Mouse (Mus musculus) neutrophil, adult 5-6 weeks (primary cell): Measurements from ENCODE around the gene Fam205c. TPM values are rescaled to one million over a fixed set of nuclear protein-coding genes. Genes with fewer than 3 reads are reported as not detected.

ENCODE experiments used
- ATAC-seq: fragments of 151-379, 151-347 bp; 2 replicates; pipeline ENCODE4 v1.8.0; 2017; ENCODE audit warnings: mild to moderate bottlenecking, moderate TSS enrichment; ENCODE audit not compliant: insufficient number of reproducible peaks, poor library complexity, low FRiP score, severe bottlenecking; ENCODE audit errors: extremely low read depth
- total RNA-seq: library from RNA; stranded (forward); fragments of 200-1000 nt; gene quantifications from 2 replicates; pipeline ENCODE4 v1.2.3, GENCODE M21; 2017

Gene Fam205c
- not detected in 2 replicates for total RNA-seq

DNA sequence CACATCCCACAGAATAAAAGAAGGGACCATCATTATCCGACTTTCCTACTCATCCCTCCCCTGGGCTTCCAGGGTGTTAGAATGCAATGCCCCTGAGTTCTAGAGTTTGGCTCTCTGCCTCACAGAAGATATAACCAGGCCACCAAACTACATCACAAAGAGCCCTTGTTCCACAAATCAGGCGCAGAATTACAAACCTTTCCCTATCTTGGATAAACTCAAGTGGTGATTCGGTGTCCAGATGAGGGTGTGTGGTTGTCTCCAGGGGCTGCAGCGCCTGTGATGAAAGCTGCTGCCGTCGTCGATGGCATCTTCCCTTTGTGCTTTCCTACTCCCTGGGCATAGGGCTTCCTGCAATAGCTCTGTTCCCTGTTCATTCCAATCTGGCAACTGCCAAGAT is at the start of gene Fam205c:
Gene Fam205c, minus strand, starts transcription at position 101 of the 400 bp plus-strand sequence.
- no peak for ATAC-seq

- ATAC-seq = no peak
Observed at GRCm38 (mm10) chr4:42922461-42922860, 48.4 kb upstream of the Fam205c start.

- ATAC-seq = no peak
Observed at GRCm38 (mm10) chr4:42922056-42922455, 48.0 kb upstream of the Fam205c start.

GRCm38 (mm10) chr4:42921536-42921935 is 47.5 kb upstream of the Fam205c start:
- ATAC-seq = no peak

GRCm38 (mm10) chr4:42920726-42921125 is 46.7 kb upstream of the Fam205c start:
- ATAC-seq = no peak

- ATAC-seq = no peak
Observed at GRCm38 (mm10) chr4:42917402-42917774, 43.4 kb upstream of the Fam205c start.

DNA sequence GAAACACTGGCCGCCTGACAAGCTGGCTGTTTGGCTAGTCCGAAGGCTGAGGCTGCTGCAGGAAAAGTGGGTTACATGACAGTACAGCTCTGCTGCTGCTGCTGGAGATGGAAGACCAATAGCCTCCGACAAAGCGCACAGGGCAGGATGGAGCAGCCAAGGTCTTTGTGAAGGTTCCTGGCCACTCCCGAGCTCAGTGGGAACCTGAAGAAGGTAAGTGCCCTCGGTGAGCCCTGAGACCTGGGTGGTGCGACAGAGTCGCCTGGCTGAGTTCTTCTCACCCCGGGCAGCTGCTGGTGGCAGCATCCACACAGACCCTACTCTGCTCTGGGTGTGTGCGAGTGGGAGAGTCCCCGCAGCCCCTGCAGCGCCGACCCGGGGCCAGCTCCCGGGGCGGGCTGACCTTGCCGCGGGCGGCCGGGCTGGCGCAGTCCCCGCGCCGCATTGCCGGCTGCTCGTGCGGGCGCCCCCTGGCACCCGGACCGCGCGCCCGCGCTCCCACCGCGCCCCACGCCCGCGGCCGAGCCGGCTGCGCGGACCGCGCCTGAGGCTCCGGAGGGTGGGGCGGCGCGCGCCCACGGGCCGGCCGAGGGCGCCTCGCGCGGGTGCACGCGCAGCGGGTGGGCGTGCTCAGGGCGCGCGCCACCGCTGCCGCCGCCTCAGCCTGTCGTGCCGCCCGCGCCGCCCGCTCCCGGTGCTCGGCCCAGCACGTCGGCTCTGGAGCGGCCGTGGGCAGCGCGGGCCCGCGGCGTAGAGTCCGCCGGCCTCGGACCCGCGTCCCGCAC is 42.8 kb upstream of the Fam205c start, which contains the start of gene Phf24:
Gene Phf24, plus strand, starts transcription at position 44 of the 785 bp plus-strand sequence.
- ATAC-seq = no peak

GRCm38 (mm10) chr4:42915966-42916365 is 41.9 kb upstream of the Fam205c start:
- no peak for ATAC-seq

DNA sequence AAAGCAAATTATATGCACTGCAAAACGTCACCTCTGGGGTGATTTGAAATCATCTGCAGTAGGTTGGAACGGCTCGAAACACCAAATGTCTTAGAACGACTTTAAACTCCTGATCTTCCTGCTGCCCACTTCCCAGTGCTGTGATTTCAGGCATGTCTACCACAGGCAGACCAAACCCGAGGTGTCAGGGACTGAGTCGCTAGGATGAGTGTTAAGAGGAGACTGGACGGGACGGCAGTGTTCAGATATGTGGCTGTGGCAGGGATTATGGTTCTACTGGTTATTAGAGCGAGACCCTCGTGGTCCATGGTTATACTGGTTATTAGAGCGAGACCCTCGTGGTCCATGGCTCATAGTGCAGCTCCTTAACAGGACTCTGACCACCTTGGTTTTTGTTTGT is 41.3 kb upstream of the Fam205c start:
- ATAC-seq = no peak

- no peak for ATAC-seq
Observed at GRCm38 (mm10) chr4:42913391-42913790, 39.4 kb upstream of the Fam205c start.

- no peak for ATAC-seq
Observed at GRCm38 (mm10) chr4:42904966-42905365, 30.9 kb upstream of the Fam205c start.

- no peak for ATAC-seq
Observed at GRCm38 (mm10) chr4:42904523-42904922, 30.5 kb upstream of the Fam205c start.

DNA sequence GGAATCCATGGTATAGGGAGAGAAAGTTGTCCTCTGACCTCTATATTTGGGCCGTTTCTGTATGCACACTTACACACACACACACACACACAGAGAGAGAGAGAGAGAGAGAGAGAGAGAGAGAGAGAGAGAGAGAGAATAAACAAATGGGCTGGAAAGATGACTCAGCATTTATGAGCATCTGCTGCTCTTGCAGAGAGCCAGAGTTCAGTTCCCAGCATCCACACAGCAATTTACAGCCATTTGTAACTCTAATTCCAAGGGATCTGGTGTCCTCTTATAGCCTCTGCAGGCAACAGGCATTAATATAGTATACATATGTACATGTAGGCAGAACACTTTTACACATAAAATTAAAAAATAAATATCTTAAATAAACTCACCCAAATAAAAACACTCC is 29.9 kb upstream of the Fam205c start:
- ATAC-seq = no peak

DNA sequence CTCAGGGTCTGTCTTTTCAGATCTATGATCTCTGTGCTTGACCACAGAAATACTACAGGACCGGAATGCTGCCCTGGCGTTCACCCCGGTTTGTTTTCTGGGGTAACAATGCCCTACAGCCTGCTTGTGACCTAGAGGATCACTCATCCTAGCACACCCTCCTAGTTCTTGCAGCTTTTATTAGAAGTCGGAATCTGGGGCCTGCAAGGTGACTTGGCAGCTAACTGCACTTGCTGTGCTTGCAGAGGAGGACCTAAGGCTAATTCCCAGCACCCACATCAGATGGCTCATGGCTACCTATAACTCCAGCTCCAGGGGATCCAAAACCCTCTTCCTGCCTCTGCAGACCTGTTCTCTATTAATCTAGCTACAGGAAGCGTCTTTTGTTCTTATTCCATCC is 28.7 kb upstream of the Fam205c start:
- no peak for ATAC-seq

DNA sequence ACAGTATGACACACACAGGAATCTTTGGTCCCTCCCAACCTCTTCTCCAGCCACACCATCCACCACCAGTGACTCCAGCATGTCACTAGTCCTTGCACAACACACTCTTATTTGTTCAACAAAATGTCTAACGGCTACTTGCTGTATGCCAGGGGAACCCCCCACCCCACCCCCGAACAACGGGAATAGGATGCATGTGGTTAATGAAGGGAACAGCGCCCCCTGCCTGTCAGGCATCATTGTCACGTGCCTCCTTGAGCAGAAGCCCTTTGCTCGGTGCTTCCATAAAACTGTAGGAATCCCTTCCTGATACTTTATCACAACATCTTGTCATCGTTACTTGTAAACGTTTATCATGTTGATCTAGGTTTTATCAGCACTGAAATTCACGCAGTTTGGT is 28.1 kb upstream of the Fam205c start:
- no peak for ATAC-seq

DNA sequence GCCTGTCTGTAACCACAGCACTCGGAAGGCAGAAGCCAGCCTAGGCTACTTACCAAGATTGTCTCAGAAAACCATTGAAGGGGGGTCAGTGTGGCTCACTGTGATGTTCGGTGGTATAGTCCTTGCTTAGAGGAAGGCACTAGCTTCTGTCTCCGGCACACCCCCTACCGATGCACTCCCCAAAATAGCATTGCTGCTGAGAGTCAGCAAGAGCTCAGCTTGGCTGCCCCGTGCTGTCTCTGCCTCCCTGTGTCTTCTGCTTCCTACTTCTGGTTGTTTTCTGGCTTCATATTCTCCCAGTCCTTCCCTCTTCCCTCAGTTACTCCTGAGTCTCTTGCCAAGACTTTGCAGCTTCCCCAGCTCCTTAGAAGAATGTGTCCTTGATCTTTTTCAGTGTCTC is 26.8 kb upstream of the Fam205c start:
- no peak for ATAC-seq

GRCm38 (mm10) chr4:42898914-42899313 is 24.9 kb upstream of the Fam205c start:
- ATAC-seq = no peak

GRCm38 (mm10) chr4:42895118-42895517 is 21.1 kb upstream of the Fam205c start:
- ATAC-seq = no peak

DNA sequence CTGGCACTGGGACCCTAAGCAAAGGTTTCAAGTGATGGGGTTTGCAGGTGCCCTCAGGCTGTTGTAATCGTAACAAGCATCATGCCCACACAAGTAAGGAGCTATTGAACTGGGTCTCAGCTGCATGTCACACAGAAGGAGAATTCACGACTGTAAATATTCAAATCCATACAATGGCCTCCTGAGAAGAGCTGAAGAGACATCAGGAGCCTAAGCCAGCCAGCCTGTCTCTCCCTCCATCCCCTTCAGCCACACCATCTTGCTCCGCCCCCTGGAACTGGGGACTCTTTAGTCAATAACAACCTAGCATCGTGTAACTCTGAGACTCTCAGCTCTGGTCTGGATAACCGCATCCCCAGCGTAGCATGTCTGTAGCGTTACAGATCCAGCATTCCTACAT is 17.1 kb upstream of the Fam205c start:
- no peak for ATAC-seq

GRCm38 (mm10) chr4:42888806-42889205 is 14.8 kb upstream of the Fam205c start:
- ATAC-seq = no peak

DNA sequence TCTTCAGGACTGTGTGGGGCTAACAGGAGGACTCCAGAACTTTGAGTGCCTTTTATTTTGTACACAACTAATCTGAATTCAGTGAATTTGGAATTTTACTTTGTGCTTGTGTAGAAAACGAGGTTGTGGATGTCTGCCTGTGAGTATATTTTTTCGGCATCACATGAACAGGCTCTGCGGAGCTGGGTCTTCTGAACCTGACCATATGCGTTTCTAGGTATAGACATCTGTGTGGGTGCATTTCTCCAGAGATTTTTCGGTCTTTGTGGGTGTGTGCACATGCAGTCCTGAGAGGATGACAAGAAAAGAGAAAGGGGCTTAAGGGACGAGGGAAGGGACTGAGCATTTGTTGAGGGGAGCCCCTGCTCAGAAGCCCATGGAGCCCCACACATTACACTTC is 12.9 kb upstream of the Fam205c start:
- ATAC-seq = no peak
